Comparison of ENCODE assay signal across 8 mouse cellular contexts in the genomic region with DNA sequence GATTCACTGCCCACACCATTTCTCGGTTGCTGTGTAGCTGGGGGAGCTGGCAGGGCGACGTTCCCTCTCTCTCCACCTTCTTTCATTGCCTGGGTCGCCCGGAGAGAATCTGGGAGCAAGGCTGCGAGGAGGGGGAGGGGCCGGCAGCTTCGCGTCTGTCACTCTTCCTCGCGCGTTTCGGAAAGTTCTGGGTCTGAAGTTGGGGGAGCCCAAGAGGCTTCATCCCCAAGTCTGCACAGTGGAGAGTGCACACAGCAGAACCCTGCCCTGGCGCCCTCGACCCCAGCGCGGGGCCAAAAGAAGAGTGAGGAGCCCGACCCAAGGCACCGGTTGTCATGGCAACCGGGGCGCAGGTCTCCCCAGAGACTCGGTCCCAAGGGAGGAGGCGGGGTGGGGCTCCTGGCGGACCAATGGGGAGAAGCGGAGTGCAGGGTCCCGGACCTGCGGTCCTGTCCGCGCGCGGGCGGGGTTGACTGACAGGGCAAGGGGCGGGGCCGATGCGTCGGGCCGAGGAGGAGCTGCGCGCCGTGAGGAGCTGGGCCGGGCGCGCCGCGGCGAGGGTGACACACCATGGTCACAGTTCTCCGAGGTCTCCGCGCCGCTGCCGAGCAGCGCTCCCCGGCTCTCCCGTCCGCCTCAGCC. TPM values are rescaled to one million over a fixed set of nuclear protein-coding genes. Genes with fewer than 3 reads are reported as not detected.
DNase-seq lines count a peak whose midpoint lies in the region; ATAC-seq and TF ChIP-seq lines count a peak whose summit lies in the region.

A gene (plus strand): TSS at position 515 of the 642 bp plus-strand sequence.

- under 1% methylated on average over 54 of the region's 55 CpGs for WGBS in heart, embryonic 12.5 days
- WGBS in kidney, postnatal 0 days = under 1% methylated on average over 52 of the region's 55 CpGs
- WGBS in liver, adult 2 months = under 1% methylated on average over 55 of the region's 55 CpGs
- WGBS in stomach, embryonic 15.5 days = under 1% methylated on average over 34 of the region's 55 CpGs

- peaks cover 41% of the 10 kb centered on the region for H3K27me3 ChIP-seq in erythroblast, embryonic 14.5 days (ENCODE audit: control insufficient read depth)
- H3K27me3 ChIP-seq in heart, embryonic 12.5 days (replicated peaks) = no peaks in the 10 kb centered on the region
- H3K27me3 ChIP-seq in kidney, postnatal 0 days (ENCODE audit: insufficient read depth, low read length) = no peaks in the 10 kb centered on the region
- no peaks in the 10 kb centered on the region for H3K27me3 ChIP-seq in liver, adult 2 months (ENCODE audit: control insufficient read depth, insufficient read depth, low read length)
- no peaks in the 10 kb centered on the region for H3K27me3 ChIP-seq in stomach, embryonic 15.5 days (replicated peaks)

- 0 out of 2 replicates have a peak, but pooled peaks have one; percentile 12 for TF ChIP-seq CTCF in kidney, postnatal 0 days (IDR thresholded peaks at IDR 0.05; ENCODE audit: low read depth)
- TF ChIP-seq CTCF in liver, adult 2 months (IDR thresholded peaks at IDR 0.05; ENCODE audit: low read depth, low read length) = no peak

- no peaks in the 10 kb centered on the region for H3K79me2 ChIP-seq in liver, adult 2 months (ENCODE audit: control insufficient read depth, insufficient read depth, low read length)

- H3K9me3 ChIP-seq in erythroblast, embryonic 14.5 days (ENCODE audit: control insufficient read depth, low read length) = no peaks in the 10 kb centered on the region
- no peaks in the 10 kb centered on the region for H3K9me3 ChIP-seq in heart, embryonic 12.5 days (replicated peaks)
- H3K9me3 ChIP-seq in kidney, postnatal 0 days (replicated peaks; ENCODE audit: low read length) = no peaks in the 10 kb centered on the region
- no peaks in the 10 kb centered on the region for H3K9me3 ChIP-seq in stomach, embryonic 15.5 days

- no peaks in the 10 kb centered on the region for H3K36me3 ChIP-seq in erythroblast, embryonic 14.5 days (ENCODE audit: control insufficient read depth)
- no peaks in the 10 kb centered on the region for H3K36me3 ChIP-seq in heart, embryonic 12.5 days
- no peaks in the 10 kb centered on the region for H3K36me3 ChIP-seq in kidney, postnatal 0 days (ENCODE audit: insufficient read depth, low read length)
- H3K36me3 ChIP-seq in liver, adult 2 months (ENCODE audit: control insufficient read depth, insufficient read depth, low read length) = no peaks in the 10 kb centered on the region
- H3K36me3 ChIP-seq in stomach, embryonic 15.5 days = no peaks in the 10 kb centered on the region

- peak within 1 kb of the TSS; percentile 65 for H3K4me3 ChIP-seq in erythroblast, embryonic 14.5 days (replicated peaks)
- peak within 1 kb of the TSS; percentile 96 for H3K4me3 ChIP-seq in heart, embryonic 12.5 days
- peak within 1 kb of the TSS; percentile 91 for H3K4me3 ChIP-seq in kidney, postnatal 0 days (replicated peaks; ENCODE audit: low read depth, low read length)
- H3K4me3 ChIP-seq in liver, adult 2 months (ENCODE audit: insufficient read depth, low read depth, low read length) = peak within 1 kb of the TSS; percentile 35
- peak within 1 kb of the TSS; percentile 86 for H3K4me3 ChIP-seq in stomach, embryonic 15.5 days (replicated peaks)

- peak within 1 kb of the TSS; percentile 87 for H3K27ac ChIP-seq in heart, embryonic 12.5 days (ENCODE audit: poor library complexity, severe bottlenecking)
- peak within 1 kb of the TSS; percentile 97 for H3K27ac ChIP-seq in kidney, postnatal 0 days
- H3K27ac ChIP-seq in liver, adult 2 months (replicated peaks; ENCODE audit: insufficient read depth, low read depth, low read length) = no peak within 1 kb of the TSS
- H3K27ac ChIP-seq in stomach, embryonic 15.5 days = peak within 1 kb of the TSS; percentile 89

- H3K4me1 ChIP-seq in erythroblast, embryonic 14.5 days (ENCODE audit: control insufficient read depth) = peaks cover 30% of the 10 kb centered on the region
- peaks cover 42% of the 10 kb centered on the region for H3K4me1 ChIP-seq in heart, embryonic 12.5 days (replicated peaks)
- peaks cover 13% of the 10 kb centered on the region; the same call in 1 of the 2 replicates for H3K4me1 ChIP-seq in kidney, postnatal 0 days (replicated peaks; ENCODE audit: insufficient read depth, low read length)
- H3K4me1 ChIP-seq in liver, adult 2 months (ENCODE audit: control insufficient read depth, insufficient read depth, low read length) = no peaks in the 10 kb centered on the region; the same call in 1 of the 2 replicates
- H3K4me1 ChIP-seq in stomach, embryonic 15.5 days = peaks cover 12% of the 10 kb centered on the region; the same call in 1 of the 2 replicates

- peak within 1 kb of the TSS; percentile 94 for H3K9ac ChIP-seq in heart, embryonic 12.5 days
- peak within 1 kb of the TSS; percentile 92 for H3K9ac ChIP-seq in kidney, postnatal 0 days (ENCODE audit: low read depth, low read length)
- H3K9ac ChIP-seq in liver, adult 2 months (ENCODE audit: low read depth, low read length) = peak within 1 kb of the TSS; percentile 59
- H3K9ac ChIP-seq in stomach, embryonic 15.5 days = peak within 1 kb of the TSS; percentile 77

- peak; percentile 91 for DNase-seq in CD4-positive, CD25-positive, alpha-beta regulatory T cell, adult 2 months (ENCODE audit: low read depth, low spot score)
- DNase-seq in brain, embryonic 18.5 days (ENCODE audit: low read depth, low spot score) = peak; percentile 71
- peak; percentile 94 for DNase-seq in kidney, postnatal 0 days (ENCODE audit: low spot score)
- DNase-seq in liver, adult 2 months (ENCODE audit: extremely low read depth, low read depth, low spot score) = peak; percentile 59
- DNase-seq in natural killer cell, adult 2 months (ENCODE audit: low spot score in 2 of 2) = peak; percentile 75

- peak within 1 kb of the TSS; percentile 88 for H3K4me2 ChIP-seq in heart, embryonic 12.5 days
- peak within 1 kb of the TSS; percentile 77 for H3K4me2 ChIP-seq in kidney, postnatal 0 days (ENCODE audit: low read length)
- peak within 1 kb of the TSS; percentile 89 for H3K4me2 ChIP-seq in stomach, embryonic 15.5 days

- ATAC-seq in heart, embryonic 12.5 days (ENCODE audit: insufficient number of reproducible peaks, low FRiP score) = peak; percentile 96
- ATAC-seq in kidney, postnatal 0 days (replicated peaks; ENCODE audit: low FRiP score, low read depth) = peak; percentile 96
- peak; percentile 98 for ATAC-seq in stomach, embryonic 15.5 days (ENCODE audit: insufficient read depth, low FRiP score, low read depth)

- TF ChIP-seq POLR2A in liver, adult 2 months (IDR thresholded peaks at IDR 0.05; ENCODE audit: extremely low read depth, insufficient read depth, low read length) = 0 out of 2 replicates have a peak, but pooled peaks have one; percentile 23

RNA-seq across cellular contexts. Expression of the gene that starts here (rescaled TPM):
- polyA plus RNA-seq in erythroblast, embryonic 14.5 days (2012) = 0.01 TPM in 2 replicates
- polyA plus RNA-seq in heart, embryonic 12.5 days (2016; fragmentation: Nextera tagmentation; extraction: Ambion mirVana) = 15.1 and 16.8 TPM in 2 replicates
- 20.4 and 20.8 TPM in 2 replicates for polyA plus RNA-seq in kidney, postnatal 0 days (2015; fragmentation: Nextera tagmentation; extraction: Ambion mirVana)
- 0.83 and 1.1 TPM in 2 replicates for total RNA-seq in liver, adult 2 months (2014; rRNA removed)
- polyA plus RNA-seq in liver, adult 2 months (2012; rRNA removed) = 0.38 and 0.41 TPM in 2 replicates
- 15.8 and 17.0 TPM in 2 replicates for polyA plus RNA-seq in stomach, embryonic 15.5 days (2015; fragmentation: Nextera tagmentation; extraction: Ambion mirVana)

Comparison
In these comparisons a context has a peak if more than half of its experiments do, and no peak if none do; other contexts are left out.
1. RNA of the gene that starts here (polyA plus RNA-seq): 20.4 to 20.8 TPM in kidney, postnatal 0 days, 15.8 to 17.0 TPM in stomach, embryonic 15.5 days and 15.1 to 16.8 TPM in heart, embryonic 12.5 days; 0.38 to 0.41 TPM in liver, adult 2 months and 0.01 TPM in erythroblast, embryonic 14.5 days; every median in the first group is over 10 times any median in the second.
2. H3K4me3 ChIP-seq: peak in every context shown above with its lines; median percentile 96 in heart, embryonic 12.5 days; 91 in kidney, postnatal 0 days; 86 in stomach, embryonic 15.5 days; 65 in erythroblast, embryonic 14.5 days; 35 in liver, adult 2 months.
3. Peak in every context shown above with its lines, with median percentiles within 50 percentile points of each other: DNase-seq, ATAC-seq, H3K4me2 ChIP-seq and H3K9ac ChIP-seq.